Mouse (Mus musculus): Measurements from ENCODE around the gene Psmc2. TPM values are rescaled to one million over a fixed set of nuclear protein-coding genes. Genes with fewer than 3 reads are reported as not detected.

Psmc2 gene
- polyA plus RNA-seq, 1 experiment from 2014 or later, result 187 TPM

GRCm38 (mm10) chr5:21776491-21776890 lies 8.6 kb upstream of the Psmc2 start:
- no peak overlapping the region for H3K27ac ChIP-seq
- ATAC-seq (ENCODE audit: borderline replicate concordance, extremely low read depth, low FRiP score, low TSS enrichment), result no peak
- 92% methylated on average over 6 of the region's 6 CpGs for WGBS
- no peaks in the 10 kb centered on the region for H3K9me3 ChIP-seq
- H3K36me3 ChIP-seq, result peaks cover 58% of the 10 kb centered on the region
- no peaks in the 10 kb centered on the region for H3K27me3 ChIP-seq
- H3K9ac ChIP-seq, result no peak overlapping the region
- no peak overlapping the region for H3K4me3 ChIP-seq
- H3K4me1 ChIP-seq, result no peaks in the 10 kb centered on the region
- no peak overlapping the region for H3K4me2 ChIP-seq

- peak; percentile 28; the same call in 1 of the 2 replicates for ATAC-seq (ENCODE audit: borderline replicate concordance, extremely low read depth, low FRiP score, low TSS enrichment)
- under 1% methylated on average over 51 of the region's 51 CpGs for WGBS
Measured at GRCm38 (mm10) chr5:21784161-21785052, 676 bp upstream of the Psmc2 start.

DNA sequence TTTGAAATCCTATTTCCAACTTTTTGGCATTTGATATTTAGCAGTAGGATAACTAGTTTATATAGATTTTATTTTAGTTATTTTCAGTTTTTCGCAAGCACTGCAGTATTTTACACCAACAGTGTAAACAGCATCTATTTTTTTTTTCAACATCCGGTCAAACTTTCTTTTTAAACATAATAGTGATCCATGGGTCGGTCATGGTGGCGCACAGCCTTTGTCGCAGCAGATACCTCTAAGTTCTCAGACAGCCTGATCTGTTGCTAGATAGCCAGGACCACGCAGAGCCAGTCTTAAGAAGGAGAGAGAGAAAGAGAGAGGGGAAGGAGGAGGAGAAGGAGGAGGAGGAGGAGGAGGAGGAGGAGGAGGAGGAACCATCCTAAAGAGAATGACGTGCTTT lies 693 bp downstream of the Psmc2 start:
- ATAC-seq (ENCODE audit: borderline replicate concordance, extremely low read depth, low FRiP score, low TSS enrichment), result no peak
- H3K27me3 ChIP-seq, result no peaks in the 10 kb centered on the region
- H3K4me3 ChIP-seq, result no peak overlapping the region
- H3K4me1 ChIP-seq, result peaks cover 10% of the 10 kb centered on the region; the same call in 1 of the 2 replicates
- no peak overlapping the region for H3K9ac ChIP-seq
- 79% methylated on average over 6 of the region's 7 CpGs for WGBS
- H3K36me3 ChIP-seq, result peaks cover 24% of the 10 kb centered on the region
- no peaks in the 10 kb centered on the region for H3K9me3 ChIP-seq
- H3K4me2 ChIP-seq, result no peak overlapping the region; the same call in 1 of the 2 replicates
- no peak overlapping the region for H3K27ac ChIP-seq

More at GRCm38 (mm10) chr5:21784161-21785052, 676 bp upstream of the Psmc2 start:
- Histone ChIP-seq H3K9ac (peak overlapping the region; percentile 78), H3K9me3 (no peaks in the 10 kb centered on the region), H3K27ac (peak overlapping the region; percentile 34), H3K36me3 (peaks cover 37% of the 10 kb centered on the region), H3K4me2 (peak overlapping the region; percentile 92), H3K4me3 (peak overlapping the region; percentile 97), H3K27me3 (no peaks in the 10 kb centered on the region), H3K4me1 (peaks cover 10% of the 10 kb centered on the region; the same call in 1 of the 2 replicates)

GRCm38 (mm10) chr5:21786258-21787185 lies 1.4 kb downstream of the Psmc2 start:
- 1% methylated on average over 51 of the region's 51 CpGs for WGBS
- Histone ChIP-seq H3K36me3 (peaks cover 20% of the 10 kb centered on the region), H3K4me3 (peak overlapping the region; percentile 79), H3K9ac (peak overlapping the region; percentile 89), H3K4me1 (peaks cover 10% of the 10 kb centered on the region; the same call in 1 of the 2 replicates), H3K9me3 (no peaks in the 10 kb centered on the region), H3K4me2 (peak overlapping the region; percentile 59), H3K27me3 (no peaks in the 10 kb centered on the region), H3K27ac (peak overlapping the region; percentile 73)
- ATAC-seq (ENCODE audit: borderline replicate concordance, extremely low read depth, low FRiP score, low TSS enrichment), result peak; percentile 84

DNA sequence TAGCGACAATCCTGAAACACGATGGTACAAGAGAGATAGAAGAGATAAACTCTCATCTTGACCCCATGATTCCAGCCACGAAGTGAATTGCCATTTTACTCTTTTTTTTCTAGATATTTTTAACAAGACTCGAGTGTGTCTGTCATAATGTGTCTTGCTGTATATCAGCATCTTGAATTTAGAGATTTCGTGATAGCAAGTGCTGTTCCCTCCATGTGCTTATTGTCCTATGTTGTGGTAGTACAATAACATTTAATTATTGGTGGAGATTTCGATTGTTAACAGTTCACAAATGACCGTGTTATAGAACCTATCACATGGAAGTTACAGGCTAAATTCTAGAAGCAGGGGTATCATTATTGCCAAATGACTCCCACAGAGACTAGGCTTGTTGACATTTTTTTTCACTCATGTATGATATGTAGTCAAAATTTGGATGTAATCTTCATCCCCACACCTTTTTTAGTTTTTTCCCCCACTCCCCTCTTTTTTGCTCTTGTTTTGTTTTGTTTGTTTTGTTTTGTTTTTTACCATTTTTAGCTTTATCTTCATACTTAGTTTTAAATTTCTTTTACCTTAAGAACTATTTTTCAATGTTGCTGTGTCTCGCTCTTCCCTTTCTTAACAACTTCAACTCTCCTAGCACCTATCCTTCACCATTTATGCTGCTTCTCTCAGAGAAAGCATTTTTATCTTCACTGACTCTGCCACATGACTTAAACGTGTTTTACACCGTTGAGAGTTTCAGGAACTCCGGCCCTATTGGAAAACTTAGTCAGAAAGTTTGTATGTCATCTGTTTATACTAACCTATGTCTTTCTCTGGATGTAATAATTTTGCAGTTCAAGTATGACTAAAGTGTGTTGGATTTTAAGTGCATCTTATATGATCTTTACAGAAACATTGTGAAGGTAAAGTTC lies 2.4 kb downstream of the Psmc2 start:
- peaks cover 13% of the 10 kb centered on the region for H3K36me3 ChIP-seq
- H3K4me1 ChIP-seq, result peaks cover 10% of the 10 kb centered on the region; the same call in 1 of the 2 replicates
- peak overlapping the region; percentile 73 for H3K27ac ChIP-seq
- H3K9ac ChIP-seq, result peak overlapping the region; percentile 89
- H3K27me3 ChIP-seq, result no peaks in the 10 kb centered on the region
- WGBS, result 30% methylated on average over 11 of the region's 11 CpGs
- peak overlapping the region; percentile 79 for H3K4me3 ChIP-seq
- peak overlapping the region; percentile 59 for H3K4me2 ChIP-seq
- H3K9me3 ChIP-seq, result no peaks in the 10 kb centered on the region
- ATAC-seq (ENCODE audit: borderline replicate concordance, extremely low read depth, low FRiP score, low TSS enrichment), result no peak

- H3K27ac ChIP-seq, result no peak overlapping the region
- H3K9ac ChIP-seq, result no peak overlapping the region
- H3K27me3 ChIP-seq, result no peaks in the 10 kb centered on the region
- H3K4me3 ChIP-seq, result no peak overlapping the region
- ATAC-seq (ENCODE audit: borderline replicate concordance, extremely low read depth, low FRiP score, low TSS enrichment), result no peak
- H3K36me3 ChIP-seq, result 0 out of 2 replicates have a peak, but pooled peaks cover 8% of the 10 kb centered on the region
- no peak overlapping the region for H3K4me2 ChIP-seq
- 68% methylated on average over 5 of the region's 5 CpGs for WGBS
- peaks cover 10% of the 10 kb centered on the region; the same call in 1 of the 2 replicates for H3K4me1 ChIP-seq
- no peaks in the 10 kb centered on the region for H3K9me3 ChIP-seq
Measured at GRCm38 (mm10) chr5:21789061-21789460, 4.0 kb downstream of the Psmc2 start.

GRCm38 (mm10) chr5:21792166-21792565 lies 7.1 kb downstream of the Psmc2 start:
- H3K4me3 ChIP-seq, result no peak overlapping the region
- no peak overlapping the region for H3K4me2 ChIP-seq
- H3K36me3 ChIP-seq, result peaks cover 26% of the 10 kb centered on the region
- no peak overlapping the region for H3K9ac ChIP-seq
- no peaks in the 10 kb centered on the region for H3K27me3 ChIP-seq
- ATAC-seq (ENCODE audit: borderline replicate concordance, extremely low read depth, low FRiP score, low TSS enrichment), result no peak
- H3K27ac ChIP-seq, result no peak overlapping the region
- peaks cover 10% of the 10 kb centered on the region; the same call in 1 of the 2 replicates for H3K4me1 ChIP-seq
- H3K9me3 ChIP-seq, result no peaks in the 10 kb centered on the region

DNA sequence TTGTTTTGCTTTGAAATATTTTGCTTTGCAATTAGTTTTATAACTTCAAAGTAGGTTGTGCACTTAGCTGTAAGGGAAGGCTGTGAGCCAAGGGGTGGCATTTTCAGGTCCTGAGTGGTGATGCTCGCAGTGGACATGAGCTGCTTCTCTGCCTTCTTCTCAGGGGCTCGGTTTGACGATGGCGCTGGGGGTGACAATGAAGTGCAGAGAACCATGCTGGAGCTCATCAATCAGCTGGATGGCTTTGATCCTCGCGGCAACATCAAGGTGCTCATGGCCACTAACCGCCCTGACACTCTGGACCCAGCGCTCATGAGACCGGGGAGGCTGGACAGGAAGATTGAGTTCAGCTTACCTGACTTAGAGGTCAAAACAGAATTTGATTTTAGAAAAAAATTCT lies 17.8 kb downstream of the Psmc2 start:
- WGBS, result 88% methylated on average over 9 of the region's 9 CpGs
- peaks cover 55% of the 10 kb centered on the region for H3K36me3 ChIP-seq

GRCm38 (mm10) chr5:21803691-21804188 lies 18.7 kb downstream of the Psmc2 start:
- H3K27me3 ChIP-seq, result no peaks in the 10 kb centered on the region
- H3K4me3 ChIP-seq, result no peak overlapping the region
- no peaks in the 10 kb centered on the region for H3K9me3 ChIP-seq
- H3K9ac ChIP-seq, result no peak overlapping the region
- H3K36me3 ChIP-seq, result peaks cover 49% of the 10 kb centered on the region
- ATAC-seq (ENCODE audit: borderline replicate concordance, extremely low read depth, low FRiP score, low TSS enrichment), result no peak
- no peaks in the 10 kb centered on the region for H3K4me1 ChIP-seq
- H3K27ac ChIP-seq, result no peak overlapping the region
- no peak overlapping the region for H3K4me2 ChIP-seq
- WGBS, result 93% methylated on average over 12 of the region's 12 CpGs

More for the DNA sequence above, 17.8 kb downstream of the Psmc2 start:
- Histone ChIP-seq H3K4me2 (no peak overlapping the region), H3K9ac (no peak overlapping the region), H3K27me3 (no peaks in the 10 kb centered on the region), H3K4me1 (no peaks in the 10 kb centered on the region), H3K9me3 (no peaks in the 10 kb centered on the region), H3K4me3 (no peak overlapping the region), H3K27ac (no peak overlapping the region)
- no peak for ATAC-seq (ENCODE audit: borderline replicate concordance, extremely low read depth, low FRiP score, low TSS enrichment)

GRCm38 (mm10) chr5:21804837-21805236 lies 19.8 kb downstream of the Psmc2 start:
- H3K27ac ChIP-seq, result no peak overlapping the region
- no peak for ATAC-seq (ENCODE audit: borderline replicate concordance, extremely low read depth, low FRiP score, low TSS enrichment)
- H3K9ac ChIP-seq, result no peak overlapping the region
- H3K36me3 ChIP-seq, result peaks cover 41% of the 10 kb centered on the region
- H3K27me3 ChIP-seq, result no peaks in the 10 kb centered on the region
- H3K4me1 ChIP-seq, result no peaks in the 10 kb centered on the region
- H3K4me2 ChIP-seq, result no peak overlapping the region
- H3K9me3 ChIP-seq, result no peaks in the 10 kb centered on the region
- 76% methylated on average over 4 of the region's 4 CpGs for WGBS
- H3K4me3 ChIP-seq, result no peak overlapping the region

DNA sequence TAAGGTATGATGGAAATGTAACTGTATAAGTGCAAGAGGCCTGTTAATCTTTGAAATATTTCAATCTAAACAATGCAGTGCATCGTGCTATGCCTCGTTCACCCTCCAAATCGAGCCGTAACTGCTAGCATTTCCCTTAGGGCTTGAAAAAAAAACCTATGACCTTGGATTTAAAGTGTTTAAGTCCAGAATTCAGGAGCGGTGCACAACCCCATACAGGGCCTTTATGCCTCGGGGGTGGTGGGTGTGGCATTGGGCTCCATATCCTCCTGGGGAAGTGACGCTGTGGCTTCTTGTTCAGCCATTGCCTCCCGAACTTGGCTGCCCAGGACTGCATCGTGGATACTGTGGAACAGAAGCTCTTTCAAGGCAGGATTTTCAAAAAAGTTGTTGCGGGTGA lies 25.8 kb downstream of the Psmc2 start:
- no peaks in the 10 kb centered on the region for H3K27me3 ChIP-seq
- H3K9me3 ChIP-seq, result no peaks in the 10 kb centered on the region
- no peaks in the 10 kb centered on the region for H3K4me1 ChIP-seq
- no peak overlapping the region for H3K27ac ChIP-seq
- no peaks in the 10 kb centered on the region for H3K36me3 ChIP-seq
- H3K9ac ChIP-seq, result no peak overlapping the region
- no peak overlapping the region for H3K4me3 ChIP-seq
- ATAC-seq (ENCODE audit: borderline replicate concordance, extremely low read depth, low FRiP score, low TSS enrichment), result no peak
- 72% methylated on average over 10 of the region's 10 CpGs for WGBS
- no peak overlapping the region for H3K4me2 ChIP-seq
